Mouse (Mus musculus) central nervous system, embryonic 11.5 days (tissue): ENCODE data around the gene Gm8362. TPM values are rescaled to one million over a fixed set of nuclear protein-coding genes. Genes with fewer than 3 reads are reported as not detected.

Experiments used
- polyA plus RNA-seq: library from polyadenylated mRNA; depleted of rRNA; stranded (reverse); fragments of >200 nt; gene quantifications from 2 replicates; pipeline ENCODE4 v1.2.3, GENCODE M21; 2012; rRNA removed

The Gm8362 gene
- polyA plus RNA-seq, result not detected in 2 replicates

DNA sequence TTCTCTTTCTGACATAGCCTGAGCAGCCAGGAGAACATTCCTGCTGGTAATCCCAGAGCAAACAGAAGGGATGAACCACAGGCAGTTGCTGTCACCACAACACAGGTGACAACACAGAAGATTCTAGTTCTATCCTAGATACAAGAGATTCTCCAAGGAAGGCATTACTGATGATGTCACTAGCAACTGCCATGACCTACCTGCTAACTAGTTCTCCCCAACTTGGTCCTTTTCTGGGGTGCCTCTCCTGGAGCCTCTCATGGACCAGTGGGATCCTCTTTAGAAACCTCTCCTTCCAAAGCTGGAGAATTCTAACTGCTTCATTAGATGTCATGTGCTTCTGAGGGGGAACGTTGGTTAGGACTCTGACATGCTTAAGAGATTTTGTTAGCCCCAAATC, at the start of gene Gm8362:
TSS of gene Gm8362 (minus strand) at position 101 of the 400 bp plus-strand sequence.

DNA sequence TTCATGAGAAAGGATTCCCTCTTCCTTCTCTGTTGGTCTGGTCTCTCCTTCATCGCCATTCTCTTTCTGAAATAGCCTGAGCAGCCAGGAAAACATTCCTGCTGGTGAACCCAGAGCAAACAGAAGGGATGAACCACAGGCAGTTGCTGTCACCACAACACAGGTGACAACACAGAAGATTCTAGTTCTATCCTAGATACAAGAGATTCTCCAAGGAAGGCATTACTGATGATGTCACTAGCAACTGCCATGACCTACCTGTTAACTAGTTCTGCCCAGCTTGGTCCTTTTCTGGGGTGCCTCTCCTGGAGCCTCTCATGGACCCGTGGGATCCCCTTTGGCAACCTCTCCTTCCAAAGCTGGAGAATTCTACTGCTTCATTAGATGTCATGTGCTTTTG, 32.0 kb downstream of the Gm8362 start, which contains the start of gene Gm3636:
TSS of gene Gm3636 (minus strand) at position 101 of the 400 bp plus-strand sequence.

DNA sequence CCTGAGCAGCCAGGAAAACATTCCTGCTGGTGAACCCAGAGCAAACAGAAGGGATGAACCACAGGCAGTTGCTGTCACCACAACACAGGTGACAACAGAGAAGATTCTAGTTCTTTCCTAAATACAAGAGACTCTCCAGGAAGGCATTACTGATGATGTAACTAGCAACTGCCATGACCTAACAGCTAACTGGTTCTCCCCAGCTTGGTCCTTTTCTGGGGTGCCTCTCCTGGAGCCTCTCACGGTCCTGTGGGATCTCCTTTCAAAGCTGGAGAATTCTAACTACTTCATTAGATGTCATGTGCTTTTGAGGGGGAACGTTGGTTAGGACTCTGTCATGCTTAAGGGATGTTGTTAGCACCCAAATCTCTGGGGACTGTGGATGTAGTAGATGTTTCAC, 54.1 kb downstream of the Gm8362 start, which contains the start of gene Gm8050:
TSS of gene Gm8050 (minus strand) at position 101 of the 400 bp plus-strand sequence.

Other genes starting within 250 kb of the Gm8362 start
- gene Gm8356, start 237.1 kb downstream of the Gm8362 start, polyA plus RNA-seq, result not detected in 2 replicates
- gene Gm3629, start 183.8 kb downstream of the Gm8362 start, polyA plus RNA-seq, result 0.24 and 0.61 TPM in 2 replicates
- gene Gm3460, start 152.0 kb downstream of the Gm8362 start, polyA plus RNA-seq, result 0.16 TPM in 1 of 2 replicates, not detected in the other
- not detected in 2 replicates for gene Gm10251, start 90.2 kb downstream of the Gm8362 start, polyA plus RNA-seq
- 0.11 TPM in 1 of 2 replicates, not detected in the other for gene Gm8050, start 54.2 kb downstream of the Gm8362 start, polyA plus RNA-seq
- 15.2 and 25.0 TPM in 2 replicates for gene Gm3636, start 32.1 kb downstream of the Gm8362 start, polyA plus RNA-seq
- gene Gm3642, start 65.9 kb upstream of the Gm8362 start, polyA plus RNA-seq, result not detected in 2 replicates
- 1.7 and 3.6 TPM in 2 replicates for gene Gm3667, start 115.6 kb upstream of the Gm8362 start, polyA plus RNA-seq
- not detected in 2 replicates for gene Gm6356, start 199.4 kb upstream of the Gm8362 start, polyA plus RNA-seq